Mouse (Mus musculus) WW6 (cell line): ENCODE data around the gene Lipe.

Experiments
- DNase-seq: peaks from one replicate; pipeline ENCODE4 v3.0.0-alpha.2; 2013; ENCODE audit warnings: low read depth, low spot score

Gene Lipe

DNA sequence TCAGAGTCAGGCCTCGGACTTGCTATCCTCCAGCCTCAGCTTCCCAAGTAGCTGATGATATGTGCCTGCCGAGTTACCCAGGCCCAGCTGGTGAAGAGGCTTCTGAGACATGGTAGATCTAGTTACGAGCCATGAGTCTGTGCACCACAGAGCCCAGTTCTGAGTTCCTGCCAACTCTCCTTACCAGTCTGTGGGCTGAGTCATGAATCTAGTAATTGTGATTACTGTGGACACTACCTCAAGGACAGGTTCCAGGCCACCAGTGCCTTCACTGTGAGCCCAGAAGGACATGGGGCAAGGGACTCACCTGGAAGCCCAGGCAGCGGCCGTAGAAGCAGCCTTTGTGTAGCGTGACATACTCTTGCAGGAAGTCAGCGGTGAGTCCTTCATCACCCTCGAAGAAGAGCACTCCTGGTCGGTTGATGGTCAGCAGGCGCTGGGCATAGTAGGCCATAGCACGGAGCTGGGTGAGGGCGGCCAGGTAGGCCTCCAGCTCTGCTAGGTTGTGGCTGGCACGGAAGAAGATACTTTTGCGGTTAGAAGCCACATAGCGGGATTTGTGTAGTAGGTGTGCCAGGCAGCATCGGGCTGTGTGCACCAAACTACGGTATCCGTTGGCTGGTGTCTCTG, 10.6 kb downstream of the Lipe start:
- DNase-seq = no peak

DNA sequence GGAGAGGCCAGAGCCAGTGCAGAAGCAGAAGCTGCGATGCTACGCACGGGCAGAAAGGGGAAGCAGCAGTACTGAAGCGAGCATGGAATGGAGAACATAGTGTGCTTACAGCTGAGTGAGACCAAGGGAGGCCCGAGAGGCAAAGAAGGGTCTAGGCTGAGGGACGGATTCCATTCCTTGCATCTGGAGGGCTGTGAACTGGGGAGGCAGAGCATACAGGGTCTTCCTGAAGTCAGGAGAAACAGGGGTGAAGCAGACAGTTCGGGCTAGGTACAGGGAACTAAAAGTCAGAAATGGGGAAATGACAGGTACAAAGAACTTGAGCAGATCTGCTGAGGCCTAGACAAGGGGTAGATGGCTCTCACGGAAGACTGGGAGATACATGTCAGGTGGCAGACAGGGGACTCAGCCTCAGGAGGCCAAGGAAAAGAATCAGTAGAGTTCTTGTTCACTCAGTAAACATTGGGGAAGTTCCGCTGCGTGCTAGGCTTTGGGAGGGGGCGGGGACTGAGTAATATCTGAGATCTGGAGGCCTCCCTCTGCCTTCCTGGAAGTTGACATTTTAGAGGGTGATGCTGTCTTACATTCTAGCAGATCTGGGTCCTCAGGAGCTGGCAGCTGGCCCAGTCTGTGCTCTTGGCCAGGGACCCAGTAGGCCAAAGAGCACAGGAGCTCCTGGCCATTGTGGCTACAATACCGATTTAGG, 12.5 kb downstream of the Lipe start:
- DNase-seq = no peak

DNA sequence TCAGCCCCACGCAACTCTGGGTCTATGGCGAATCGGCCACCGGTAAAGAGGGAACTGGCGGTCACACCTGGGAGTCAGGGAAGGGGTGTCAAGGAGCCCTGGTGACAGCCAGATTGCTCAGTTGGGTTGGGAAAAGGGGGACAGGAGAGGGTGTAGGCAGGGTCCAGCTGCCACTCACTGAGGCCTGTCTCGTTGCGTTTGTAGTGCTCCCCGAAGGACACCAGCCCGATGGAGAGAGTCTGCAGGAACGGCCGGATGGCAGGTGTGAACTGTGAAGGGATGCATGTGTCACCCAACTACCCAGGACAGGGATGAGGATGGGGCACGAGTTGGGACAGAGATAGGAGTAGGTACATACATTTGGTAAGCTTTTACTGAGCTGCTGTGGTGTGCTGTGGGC, 13.3 kb downstream of the Lipe start:
- no peak for DNase-seq

DNA sequence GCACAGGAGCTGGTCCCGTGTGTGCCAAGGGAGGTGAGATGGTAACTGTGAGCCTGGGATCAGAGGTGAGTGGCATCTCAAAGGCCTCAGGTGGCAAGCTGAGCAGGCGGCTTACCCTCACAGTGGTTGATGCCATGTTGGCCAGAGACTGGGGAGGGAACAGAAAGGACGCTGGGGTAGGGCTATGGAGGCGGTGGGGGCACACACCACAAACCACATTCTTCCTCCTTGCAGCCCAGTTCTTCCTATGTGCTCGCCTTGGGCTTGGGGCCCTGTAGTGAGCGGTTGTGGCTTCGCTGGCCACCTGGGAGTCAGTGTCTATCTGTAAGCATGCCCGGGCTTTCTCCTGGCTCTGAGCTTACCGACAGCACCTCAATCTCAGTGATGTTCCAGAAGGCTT, 13.7 kb downstream of the Lipe start:
- no peak for DNase-seq

DNA sequence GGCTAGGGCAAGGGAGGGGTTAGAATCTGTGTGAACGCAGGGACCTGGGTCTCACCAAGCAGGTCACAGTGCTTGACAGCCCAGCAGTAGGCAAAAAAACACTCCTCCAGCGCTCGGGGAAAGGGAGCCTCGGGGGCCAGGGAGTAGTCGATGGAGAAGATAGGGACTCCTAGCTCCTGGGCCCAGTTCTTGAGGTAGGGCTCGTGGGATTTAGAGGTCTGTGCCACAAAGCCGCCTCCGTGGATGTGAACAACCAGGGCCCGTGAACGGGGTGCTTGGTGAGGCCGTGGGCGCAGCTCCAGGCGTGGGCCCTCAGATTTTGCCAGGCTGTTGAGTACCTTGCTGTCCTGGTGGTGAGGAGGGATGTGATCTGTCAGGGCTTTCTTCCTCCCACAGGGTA, 14.2 kb downstream of the Lipe start:
- no peak for DNase-seq

DNA sequence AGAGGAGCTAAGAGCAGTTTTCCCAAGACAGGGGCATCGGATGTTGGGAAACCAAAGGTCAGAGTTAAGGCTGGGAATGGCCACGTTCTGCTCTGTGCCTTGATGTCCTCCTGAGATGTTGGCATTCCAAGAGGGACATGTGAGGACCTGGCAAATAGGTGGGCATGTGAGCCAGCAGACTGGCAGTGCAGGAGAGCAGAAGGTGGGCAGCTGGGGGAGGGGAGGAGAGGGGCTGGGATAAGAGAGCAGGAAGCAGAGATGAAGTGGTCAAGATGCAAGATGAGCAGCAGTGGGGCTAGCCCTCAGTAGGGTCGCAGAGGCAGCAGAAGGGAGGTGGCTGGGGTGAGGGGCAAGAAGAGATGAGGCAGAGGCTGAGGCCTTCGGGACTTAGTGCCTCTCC, 14.6 kb downstream of the Lipe start:
- DNase-seq = no peak

DNA sequence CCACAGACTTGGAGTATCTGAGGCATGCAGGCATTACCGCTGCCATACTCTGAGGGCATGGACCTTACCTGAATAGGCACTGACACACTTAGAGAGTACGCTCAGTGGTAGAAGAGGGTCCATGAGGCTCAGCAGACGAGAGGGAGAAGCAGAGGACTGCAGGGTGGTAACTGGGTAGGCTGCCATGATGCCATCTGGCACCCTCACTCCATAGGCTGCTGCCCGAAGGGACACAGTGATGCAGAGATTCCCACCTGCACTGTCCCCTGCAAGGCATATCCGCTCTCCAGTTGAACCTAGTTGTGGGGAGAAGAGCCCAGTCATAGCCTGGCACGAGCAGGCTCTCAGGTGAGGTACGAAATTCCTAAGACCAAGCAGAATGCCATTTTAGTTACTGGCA, 15.1 kb downstream of the Lipe start:
- no peak for DNase-seq

DNA sequence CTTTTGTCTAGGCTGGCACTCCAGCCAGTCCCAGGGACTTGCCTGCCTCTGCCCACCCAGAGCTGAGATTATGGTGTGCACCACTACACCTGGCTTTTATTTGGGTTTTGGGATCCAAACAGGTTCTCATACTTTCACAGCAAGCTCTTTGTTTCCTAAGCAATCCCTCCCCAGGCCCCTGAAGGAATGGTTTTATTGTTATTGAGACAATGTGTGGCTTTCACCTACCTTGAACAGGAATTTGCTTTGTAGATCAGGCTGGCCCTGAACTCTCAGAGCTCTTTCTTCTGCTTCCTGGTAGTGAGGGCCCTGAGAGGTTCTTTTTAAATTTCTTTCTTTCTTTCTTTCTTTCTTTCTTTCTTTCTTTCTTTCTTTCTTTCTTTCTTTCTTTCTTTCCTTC, 16.0 kb downstream of the Lipe start:
- DNase-seq = no peak

DNA sequence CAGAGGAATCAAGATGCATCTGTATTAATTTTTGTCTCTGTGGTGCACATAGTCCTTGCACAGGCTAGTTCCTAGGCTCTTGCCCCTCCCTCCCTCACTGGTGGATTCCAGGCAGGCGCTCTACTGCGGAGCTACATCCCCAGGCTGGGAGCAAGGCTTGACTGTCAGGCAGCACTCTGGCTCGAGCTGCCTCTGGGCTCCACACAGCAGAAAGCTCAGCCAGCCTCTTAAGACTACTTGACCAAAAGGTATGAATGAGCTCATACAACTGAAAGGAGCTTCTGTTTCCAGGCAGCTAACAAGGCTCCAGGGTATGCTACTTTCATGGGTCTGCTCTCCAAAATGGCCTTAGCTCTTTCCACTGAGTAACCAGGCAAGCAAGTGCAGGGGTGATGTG, 17.2 kb downstream of the Lipe start:
- DNase-seq = no peak

DNA sequence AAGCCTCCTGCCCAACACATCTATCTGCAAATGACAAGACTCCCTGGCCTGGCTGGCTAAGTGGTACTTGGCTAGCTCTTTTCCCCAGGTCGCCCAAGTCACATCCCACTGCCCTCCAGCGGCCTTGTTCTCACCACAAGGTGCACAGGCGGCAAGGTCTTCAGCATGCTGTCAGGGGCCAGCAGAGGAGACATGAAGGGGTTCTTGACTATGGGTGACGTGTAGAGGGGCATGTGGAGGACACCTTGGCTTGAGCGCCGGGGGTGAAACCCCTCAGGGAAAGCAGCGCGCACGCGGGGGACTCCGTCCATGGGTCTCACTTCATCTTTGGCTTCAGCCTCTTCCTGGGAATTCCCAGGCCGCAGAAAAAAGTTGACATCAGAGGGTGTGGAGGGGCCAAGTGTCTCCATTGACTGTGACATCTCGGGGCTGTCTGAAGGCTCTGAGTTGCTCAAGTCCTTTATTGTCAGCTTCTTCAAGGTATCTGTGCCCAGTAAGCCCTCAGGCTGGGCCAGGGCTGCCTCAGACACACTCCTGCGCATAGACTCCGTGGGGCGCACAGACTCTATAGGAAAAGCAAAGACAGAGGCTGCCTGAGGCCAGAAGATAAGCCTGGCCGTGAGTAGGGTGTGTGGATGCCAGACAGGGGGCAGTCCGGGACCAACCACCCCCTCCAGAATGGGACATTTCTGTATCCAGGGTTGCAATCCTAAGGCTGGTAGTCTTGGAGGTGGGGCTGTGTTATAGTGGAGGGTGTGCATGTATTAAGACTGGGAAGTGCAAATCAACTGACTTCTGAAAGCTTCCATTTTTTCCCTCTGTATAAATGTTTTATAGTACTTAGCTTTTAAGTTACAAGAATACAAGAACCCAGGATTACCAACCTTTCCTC, 17.9 kb downstream of the Lipe start:
- no peak for DNase-seq

DNA sequence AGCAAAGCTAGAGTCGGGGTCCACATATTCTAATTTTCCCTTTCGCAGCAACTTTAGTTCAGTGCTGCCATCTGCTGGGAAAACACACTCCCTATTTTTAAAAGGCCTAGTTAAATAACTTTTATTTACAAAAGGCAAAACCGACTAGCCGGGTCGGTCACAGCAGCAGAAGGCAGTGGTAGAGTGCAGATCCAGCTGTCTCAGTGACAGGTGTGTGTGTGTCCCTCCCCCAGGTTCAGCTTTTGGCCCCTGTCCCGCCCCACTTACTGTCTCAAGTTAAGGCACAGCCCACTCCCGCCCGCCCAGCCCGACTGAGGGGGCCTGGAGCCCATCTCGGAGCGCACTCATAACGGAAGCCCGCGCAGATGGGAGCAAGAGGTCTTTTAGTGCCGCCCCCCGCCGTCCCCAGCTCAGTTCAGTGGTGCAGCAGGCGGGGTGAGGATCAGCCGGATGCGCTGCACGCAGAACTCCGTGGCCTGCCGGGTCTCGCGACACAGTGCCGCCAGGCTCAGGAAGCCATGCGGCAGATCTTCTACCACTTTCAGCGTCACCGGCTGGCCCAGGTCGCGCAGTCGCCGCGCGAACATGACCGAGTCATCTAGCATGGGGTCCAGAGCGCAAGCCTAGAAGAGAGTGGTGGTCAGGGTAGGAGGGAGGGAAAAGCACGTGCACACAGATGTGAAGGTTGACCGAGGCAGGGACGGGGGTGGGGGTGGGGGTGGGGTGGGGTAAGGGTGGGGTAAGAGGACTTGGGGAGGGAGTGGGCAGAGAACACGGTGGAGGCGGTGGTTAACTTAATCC, 18.8 kb downstream of the Lipe start:
- DNase-seq = no peak

DNA sequence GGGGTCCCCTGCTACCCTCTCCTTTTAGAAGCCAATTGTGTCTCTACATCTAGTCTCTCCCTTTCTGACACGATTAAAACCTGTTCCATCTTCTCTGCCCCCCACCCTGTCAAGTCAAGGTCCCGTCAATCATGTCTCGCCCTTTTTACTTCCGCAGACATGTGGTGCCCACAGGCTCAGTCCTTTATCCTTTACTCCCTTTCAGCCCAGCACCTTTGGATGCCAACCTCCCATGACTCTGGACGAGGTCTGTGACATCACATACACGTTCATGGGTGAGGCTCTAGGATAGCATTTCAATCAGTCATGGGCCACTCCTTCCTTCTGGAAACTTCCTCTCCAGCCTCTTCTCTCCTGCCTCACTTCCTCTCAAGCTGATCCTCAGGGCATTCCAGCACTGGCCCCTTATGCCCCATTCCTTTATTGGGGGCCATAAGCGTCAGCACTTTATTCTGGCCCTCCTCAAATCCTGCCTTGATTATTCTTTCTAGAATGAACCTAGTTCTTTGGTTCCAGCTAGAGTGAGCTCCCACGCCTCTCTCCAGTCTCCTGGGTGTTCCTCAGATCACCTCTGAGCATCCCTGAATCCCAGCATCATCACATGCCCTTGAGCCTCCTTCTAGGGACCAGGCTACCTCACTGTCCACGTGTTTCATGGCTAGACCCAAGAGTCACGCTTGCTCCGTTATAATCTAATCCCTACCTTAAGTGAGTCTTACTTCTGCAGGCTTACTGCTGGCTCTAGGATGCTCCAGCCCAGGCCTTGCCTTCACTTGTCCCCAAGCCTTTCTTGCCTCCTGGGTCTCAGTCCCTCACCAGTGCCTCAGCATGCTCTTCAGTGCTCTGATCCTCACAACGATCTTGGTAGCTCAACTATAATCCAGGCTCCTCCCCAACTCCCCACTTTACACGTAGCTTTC, 20.1 kb downstream of the Lipe start:
- no peak for DNase-seq

DNA sequence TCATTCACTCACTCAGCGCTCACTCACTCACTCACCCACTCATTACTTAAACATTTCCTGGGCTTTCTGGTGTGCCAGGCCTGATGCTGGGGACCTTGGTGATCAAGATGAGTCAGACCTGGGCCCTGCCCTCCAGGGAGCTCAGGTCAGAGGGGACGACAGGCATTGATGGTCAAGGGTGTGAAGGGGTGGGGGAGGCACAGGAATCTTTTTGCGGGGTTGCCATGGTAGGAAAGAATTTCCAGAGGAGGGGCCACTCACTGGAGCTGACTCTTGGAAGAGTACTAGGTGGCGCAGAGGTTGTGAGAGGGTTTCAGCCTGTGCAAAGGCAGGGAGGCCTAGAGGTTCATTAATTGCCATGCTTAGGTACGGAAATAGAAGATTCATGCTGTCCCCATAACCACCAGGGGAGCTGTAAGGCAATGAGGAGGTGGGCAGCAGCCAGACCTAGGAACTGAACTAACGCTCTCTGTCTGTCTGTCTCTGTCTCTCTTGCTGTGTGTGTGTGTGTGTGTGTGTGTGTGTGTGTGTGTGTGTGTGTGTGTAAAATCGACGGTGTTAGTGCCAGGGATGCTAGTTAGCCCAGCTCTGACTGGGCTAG, 21.3 kb downstream of the Lipe start:
- no peak for DNase-seq

DNA sequence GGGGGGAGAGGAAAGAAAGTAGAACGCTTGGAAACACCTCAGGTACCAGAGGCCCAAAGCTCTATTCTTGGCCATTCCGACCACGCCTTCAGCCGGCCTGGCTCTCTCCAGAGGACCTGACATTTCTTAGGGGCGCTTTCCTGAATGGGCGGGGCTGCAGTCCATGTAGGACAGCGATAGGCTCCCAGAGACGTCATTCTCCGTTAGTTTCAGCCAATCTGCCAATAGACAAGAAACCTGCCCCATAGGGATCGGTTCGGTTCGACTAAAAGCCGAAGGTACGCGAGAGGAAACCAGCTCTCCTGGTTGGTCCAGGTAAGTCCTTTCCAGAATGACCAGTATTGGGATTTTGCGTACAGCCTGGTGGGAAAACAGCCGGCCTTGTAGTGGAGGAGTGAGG, 22.0 kb downstream of the Lipe start:
- DNase-seq = no peak

DNA sequence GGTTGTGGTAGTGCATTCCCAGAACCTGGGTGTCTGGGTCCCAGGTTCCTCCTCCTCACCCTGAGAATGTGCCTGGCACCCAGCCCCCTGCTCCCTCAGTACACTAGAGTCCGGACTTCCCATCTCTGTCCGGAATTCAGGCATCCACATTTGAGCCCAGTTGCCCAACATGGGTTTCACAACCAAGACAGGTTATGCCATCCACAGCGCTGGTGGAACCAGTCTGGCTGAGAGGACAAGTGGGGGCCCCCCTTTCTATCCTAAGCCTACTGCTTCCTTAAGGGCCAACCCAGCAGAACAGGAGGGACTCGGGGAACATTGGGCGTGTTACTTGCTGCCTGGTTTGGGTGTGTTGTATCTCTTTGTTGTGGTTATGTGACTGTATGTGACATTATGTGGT, 26.1 kb downstream of the Lipe start:
- DNase-seq = no peak

DNA sequence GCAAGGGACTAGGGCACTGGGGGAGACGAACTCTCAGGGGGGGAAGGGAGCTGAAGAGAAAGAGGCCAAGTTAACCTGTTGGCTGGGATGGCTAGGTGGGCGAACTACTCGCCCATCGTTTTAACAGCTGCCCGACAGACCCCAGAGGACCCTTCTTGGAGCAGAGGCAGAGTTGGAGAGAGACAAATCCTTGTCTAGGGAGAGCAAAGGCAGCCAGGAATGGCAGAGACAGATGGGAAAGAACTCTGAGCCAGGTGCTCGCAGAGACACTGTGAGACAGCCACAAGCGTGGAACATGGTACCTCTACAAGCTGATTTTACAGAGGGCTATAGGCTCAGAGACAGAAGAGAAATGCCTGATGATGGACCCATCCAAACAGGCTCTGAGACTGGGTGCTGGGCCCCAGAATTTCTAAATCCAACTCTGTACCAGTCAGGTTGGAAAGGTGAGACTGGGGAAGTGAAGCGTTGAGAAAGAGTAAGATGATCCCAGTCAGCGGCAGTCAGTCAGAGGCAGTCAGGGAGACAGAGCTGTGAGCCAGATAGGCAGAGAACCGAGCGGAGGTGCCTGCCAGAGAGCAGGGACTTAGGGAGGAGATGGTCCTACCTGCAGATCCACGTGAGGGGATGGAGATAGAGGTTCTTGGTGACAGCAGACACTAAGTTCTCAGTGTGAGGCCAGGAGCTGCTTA, 29.3 kb downstream of the Lipe start, which contains the start of gene Cnfn:
Cnfn (minus strand) TSS at position 667 of the 692 bp plus-strand sequence.
- no peak for DNase-seq

DNA sequence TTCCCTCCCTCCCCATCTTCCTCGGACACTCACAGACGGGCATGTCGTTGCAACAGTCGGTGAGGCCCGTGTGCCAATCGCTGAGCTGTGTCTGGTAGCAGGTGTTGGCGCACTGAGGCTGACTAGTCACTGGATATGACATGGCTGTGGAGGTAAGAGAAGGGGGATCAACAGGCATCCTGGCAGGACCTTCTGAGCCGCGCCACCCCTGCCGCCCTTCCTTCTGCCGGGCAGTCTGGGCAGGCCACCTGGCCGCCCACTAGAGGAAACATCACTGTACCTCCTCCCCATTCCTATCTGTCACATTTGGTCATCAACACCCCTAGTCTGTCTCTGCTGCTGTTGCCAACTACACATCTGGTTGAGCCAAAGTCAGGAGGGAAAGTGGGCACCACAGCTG, 30.2 kb downstream of the Lipe start:
- DNase-seq = no peak

DNA sequence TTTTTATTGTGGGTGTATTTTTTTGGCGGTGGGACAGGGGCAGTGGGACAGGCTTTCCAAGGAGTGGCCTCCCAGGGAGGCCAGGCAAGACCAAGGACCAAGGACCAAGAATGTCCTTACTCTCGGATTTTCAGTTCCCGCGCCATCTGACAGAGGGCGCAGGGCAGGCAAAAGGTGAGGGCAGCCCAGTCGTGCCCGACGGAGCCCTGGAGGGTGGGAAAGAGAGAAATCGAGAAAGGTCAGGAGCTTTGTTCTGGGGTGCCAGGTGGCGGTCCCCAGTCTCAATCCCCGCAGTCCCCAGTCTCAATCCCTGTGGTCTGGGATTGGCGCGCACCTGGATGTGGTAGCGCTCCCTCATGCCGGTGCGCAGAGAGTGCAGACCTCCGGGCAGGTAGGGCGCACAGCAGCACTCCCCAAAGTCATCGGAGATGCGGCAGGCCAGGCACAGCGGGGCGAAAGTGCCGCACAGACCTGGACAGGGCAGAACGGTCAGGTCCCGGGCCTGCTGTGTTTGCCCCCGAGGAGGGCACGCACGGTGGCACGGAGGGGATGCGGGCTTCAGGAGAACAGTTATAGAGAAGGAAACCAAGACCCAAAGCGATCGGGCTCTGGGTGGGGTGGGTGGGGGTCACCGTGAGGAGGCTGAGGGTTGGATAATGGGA, 30.7 kb downstream of the Lipe start:
- no peak for DNase-seq

DNA sequence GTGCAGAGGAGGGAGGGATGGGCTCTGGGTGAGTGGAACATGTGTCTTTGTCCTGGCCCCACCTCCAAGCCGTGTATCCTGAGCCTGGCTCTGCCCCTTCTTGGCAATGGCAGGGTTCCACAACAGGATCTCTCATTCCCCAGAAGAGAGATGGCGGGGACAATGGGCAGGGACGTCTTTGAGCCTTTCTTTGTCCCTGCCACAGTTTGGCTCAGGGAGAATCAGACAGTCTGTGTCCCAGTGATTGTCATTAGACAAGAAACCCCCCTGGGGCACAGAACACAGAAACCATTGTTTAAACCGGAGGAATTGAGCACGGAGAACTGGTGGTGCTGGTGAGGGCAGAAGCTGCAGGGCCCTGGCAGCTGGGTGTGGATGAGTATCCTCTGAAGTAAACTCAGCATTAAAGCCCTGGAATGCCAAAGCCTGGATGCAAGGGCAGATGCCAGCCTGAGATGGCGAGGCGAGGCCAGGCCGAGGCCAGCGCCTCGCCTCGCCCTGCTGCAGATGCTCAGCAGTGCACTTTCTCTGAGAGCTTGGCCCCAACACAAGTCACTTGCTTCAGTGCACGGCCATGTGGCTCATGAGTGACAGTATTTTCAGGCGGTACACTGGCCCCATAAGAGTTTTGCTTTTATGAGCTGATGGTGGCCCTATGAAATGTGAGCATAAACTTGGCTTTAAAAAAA, 32.4 kb downstream of the Lipe start:
- no peak for DNase-seq
